Mouse (Mus musculus) splenic B cell, adult 2 months (primary cell): Measurements from ENCODE around the gene Dbh.

Experiments
- DNase-seq: peaks from one replicate; pipeline ENCODE4 v3.0.0-alpha.2; 2011; ENCODE audit warnings: low read depth, low spot score
- H3K27me3 ChIP-seq: 2 replicates; pipeline ENCODE4 v1.6.1; 2012; ENCODE audit warnings: mild to moderate bottlenecking, low read length, moderate library complexity, mixed read lengths; ENCODE audit not compliant: control insufficient read depth, poor library complexity, insufficient read depth, severe bottlenecking
- H3K36me3 ChIP-seq: 2 replicates; pipeline ENCODE4 v1.6.1; 2012; ENCODE audit warnings: mild to moderate bottlenecking, low read length, moderate library complexity, mixed read lengths; ENCODE audit not compliant: control insufficient read depth, poor library complexity, insufficient read depth, severe bottlenecking

Gene Dbh

DNA sequence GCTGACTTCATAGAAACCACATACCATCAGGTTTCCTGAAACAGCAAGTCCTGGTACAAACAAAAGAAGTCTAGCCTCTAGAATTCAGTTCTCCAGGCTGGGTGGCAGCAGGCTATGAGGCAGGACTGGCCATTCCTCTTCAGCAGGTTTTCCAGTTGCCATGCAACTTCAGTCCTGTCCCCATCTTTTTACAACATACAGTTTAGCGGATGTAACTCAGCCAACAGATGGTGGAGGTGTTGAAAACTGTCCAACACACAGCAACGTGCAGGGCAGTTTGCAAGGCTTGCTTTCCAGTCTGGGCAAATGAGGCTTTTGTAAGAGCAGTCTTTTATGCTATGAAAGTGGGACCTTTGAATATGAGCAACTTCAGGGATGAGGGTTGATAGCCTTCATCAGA is 20.1 kb upstream of the Dbh start:
- no peak for DNase-seq
- Histone ChIP-seq H3K36me3 (no peaks in the 10 kb centered on the region), H3K27me3 (no peaks in the 10 kb centered on the region)

DNA sequence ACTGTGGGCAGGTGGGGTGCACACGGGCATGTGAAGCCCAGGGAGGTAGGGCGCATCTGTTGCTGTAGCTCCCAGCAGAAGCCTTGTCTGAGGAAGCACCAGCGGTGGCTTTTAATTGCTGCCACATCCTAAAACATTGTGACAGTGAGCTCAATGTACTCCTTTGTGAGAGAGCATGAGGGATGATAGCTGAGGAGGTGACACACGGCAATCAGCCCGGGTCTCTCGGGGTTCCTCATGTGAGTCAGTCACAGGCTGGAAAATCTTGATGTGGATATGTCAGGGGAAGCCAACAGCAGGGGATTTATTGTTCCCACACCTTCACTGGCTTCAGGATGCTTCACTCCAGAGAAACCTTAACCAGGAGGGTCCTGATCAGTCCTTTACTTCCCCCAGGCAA is 18.2 kb upstream of the Dbh start:
- no peaks in the 10 kb centered on the region for H3K27me3 ChIP-seq
- no peaks in the 10 kb centered on the region for H3K36me3 ChIP-seq
- no peak for DNase-seq

DNA sequence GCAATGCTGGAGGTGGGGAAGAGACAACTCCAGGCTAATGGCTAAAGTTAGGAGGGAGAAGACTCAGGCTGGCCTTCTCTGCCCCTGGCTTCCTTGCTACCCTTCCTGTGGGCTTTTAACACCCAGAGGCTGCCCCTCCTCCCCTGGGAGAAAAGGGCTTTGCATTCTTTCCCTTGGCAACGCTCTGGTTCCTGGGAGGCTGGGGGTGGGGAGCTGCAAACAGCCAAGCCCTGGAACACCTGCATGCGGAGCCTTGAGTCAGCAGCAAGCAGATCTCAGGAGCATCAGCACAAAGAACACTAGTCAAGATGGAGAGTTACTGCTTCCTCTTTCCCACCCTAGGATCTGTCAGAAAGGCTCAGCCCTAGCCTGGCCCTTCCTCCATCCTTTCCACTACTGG is 15.6 kb upstream of the Dbh start:
- DNase-seq: no peak
- no peaks in the 10 kb centered on the region for H3K36me3 ChIP-seq
- H3K27me3 ChIP-seq: no peaks in the 10 kb centered on the region

DNA sequence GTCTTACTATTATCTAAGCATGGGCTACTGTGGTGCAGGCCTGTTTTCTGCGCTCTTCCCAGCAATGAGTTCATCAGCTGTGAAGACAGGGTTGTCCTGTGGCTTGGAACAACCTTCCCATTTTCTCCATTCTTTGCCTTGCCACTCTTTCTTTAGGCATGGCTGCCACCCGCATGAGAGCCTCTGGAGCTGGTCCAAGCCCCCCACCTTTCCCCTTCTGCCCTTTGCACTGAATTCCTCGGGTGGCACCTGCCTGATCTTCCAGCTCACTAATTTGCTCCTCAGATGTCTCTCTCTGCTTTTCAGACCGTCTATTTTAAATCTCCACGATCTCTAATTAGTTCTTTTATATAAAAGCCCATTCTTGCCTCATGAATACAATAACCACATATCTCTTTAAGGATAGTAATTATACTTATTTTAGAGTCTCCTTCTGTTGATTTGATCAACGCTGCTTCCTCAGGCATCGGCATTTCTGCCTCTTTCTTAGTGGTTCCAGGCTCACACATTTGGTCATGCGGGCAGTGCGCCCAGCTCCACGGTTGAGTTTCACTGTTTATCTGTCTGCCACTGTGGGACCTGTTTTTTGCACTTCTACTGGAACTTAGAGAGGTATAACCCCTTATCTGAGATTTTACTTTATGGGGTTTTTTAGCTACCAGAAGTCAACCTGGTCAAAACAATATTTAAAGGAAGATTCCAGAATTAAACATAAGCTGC is 10.4 kb upstream of the Dbh start:
- no peaks in the 10 kb centered on the region for H3K36me3 ChIP-seq
- no peaks in the 10 kb centered on the region for H3K27me3 ChIP-seq
- no peak for DNase-seq

DNA sequence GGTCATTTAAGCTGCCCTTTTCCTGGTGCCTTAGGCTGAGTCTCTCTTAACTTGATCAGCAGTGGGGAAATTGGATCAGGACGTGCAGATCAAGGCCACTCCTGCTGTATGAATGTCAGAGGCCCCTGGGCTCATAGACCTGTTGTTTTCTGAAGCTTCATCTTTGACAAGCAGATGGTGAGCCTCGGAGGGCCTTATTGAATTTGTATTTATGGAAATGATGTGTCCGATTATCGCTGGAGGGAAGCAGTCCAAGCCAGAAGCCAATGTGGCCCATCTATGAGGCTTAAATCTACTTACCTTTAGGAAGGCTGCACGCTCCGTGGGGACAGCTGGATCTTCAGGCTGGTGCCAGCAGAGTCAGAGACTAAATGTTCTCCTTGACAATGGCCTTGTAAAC is 8.4 kb upstream of the Dbh start:
- Histone ChIP-seq H3K27me3 (no peaks in the 10 kb centered on the region), H3K36me3 (no peaks in the 10 kb centered on the region)
- no peak for DNase-seq

DNA sequence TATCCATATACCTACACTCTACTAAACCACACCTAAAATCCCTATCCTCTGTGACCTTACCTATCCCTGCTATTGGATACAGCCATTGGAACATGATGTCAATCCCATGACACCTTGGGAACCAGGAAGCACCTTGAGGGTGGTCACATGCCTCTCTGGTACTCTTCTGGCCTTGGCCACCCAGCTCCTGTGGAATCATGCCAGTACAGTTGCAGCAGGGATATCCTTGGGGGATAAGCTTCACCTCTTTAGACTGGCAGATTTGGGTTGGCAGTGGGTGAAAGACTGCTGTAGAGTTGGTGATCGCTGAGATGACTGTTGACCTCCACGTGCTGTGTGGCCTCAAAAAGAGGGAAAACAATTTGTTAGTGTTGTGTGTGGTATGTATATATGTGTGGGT is 3.5 kb upstream of the Dbh start:
- H3K36me3 ChIP-seq: no peaks in the 10 kb centered on the region
- no peaks in the 10 kb centered on the region for H3K27me3 ChIP-seq
- no peak for DNase-seq

DNA sequence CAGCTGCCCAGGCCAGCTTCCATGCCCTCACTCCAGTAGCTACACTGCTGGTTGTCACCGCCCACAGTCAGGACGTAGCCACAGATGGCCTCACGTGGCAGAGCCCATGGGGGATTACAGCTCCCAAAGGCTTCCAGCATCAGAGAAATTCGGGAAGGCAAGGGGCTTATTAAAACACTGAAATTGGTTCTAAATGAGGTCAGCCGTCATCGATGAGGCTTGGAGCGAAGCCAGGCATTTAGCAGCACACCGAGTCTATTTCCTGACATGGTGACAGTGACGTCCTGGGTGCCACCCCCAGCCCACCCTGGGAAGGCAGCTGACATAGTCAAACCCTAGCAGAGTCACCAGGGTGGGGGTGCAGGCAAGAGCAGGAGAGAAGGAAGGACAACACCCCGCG is 2.4 kb upstream of the Dbh start:
- DNase-seq: no peak
- Histone ChIP-seq H3K36me3 (no peaks in the 10 kb centered on the region), H3K27me3 (no peaks in the 10 kb centered on the region)

DNA sequence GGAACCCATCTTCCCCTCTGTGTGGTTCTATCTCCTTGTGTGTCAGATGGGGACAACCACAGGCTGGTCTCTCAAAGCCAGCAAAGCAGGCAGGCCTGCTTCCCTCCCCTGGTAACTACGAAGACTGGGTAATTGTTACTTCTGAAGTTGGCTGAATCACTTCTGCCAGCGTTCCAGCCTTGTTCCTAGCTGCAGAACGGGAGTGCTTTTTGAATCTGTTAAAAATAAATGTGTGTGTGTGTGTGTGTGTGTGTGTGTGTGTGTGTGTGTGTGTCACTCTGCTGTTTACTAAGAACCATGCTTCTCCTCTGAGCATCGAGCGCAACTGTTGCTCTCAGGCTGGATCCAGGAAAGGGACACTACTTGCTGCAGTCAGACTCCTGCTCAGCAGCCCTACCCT is 1.2 kb upstream of the Dbh start:
- DNase-seq: no peak
- H3K27me3 ChIP-seq: no peaks in the 10 kb centered on the region
- H3K36me3 ChIP-seq: no peaks in the 10 kb centered on the region

DNA sequence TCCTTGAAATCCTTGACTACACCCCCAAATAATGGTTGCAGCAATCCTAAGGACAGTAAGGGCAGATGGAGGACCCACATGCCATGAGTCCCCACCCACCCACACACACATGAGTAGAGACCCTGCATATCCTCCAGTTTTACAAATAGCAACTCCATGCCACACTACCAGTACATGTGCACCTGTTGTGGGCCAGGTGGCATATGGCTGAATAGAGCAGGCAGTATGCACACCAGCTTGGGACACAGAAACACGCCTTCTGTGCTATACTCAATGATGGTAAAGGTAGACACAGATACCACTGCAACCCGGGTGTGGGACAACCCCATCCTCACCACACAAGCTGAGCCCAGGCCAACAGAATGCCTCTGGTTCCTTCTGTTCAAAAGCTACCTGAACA is 1.0 kb downstream of the Dbh start:
- Histone ChIP-seq H3K36me3 (no peaks in the 10 kb centered on the region), H3K27me3 (no peaks in the 10 kb centered on the region)
- no peak for DNase-seq

DNA sequence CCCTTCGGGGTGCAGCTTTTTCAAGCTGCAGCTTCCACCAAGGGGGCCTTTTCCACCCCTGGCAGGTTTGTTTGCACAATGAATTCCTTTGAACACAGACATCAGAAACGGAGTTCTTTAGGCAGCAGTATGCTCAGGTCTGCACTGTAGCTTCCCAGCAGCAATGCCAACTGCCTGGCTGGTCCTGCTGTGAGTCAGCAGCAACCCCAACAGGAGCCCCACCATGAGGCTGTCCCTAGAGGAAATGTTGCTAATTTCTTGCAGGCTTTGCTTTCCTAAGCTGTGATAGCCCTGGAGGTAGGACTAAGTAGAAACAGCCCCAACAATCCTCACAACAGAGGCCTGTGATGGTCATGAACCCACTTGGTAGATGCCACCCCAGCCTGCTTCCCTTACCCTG is 2.0 kb downstream of the Dbh start:
- DNase-seq: no peak
- H3K27me3 ChIP-seq: no peaks in the 10 kb centered on the region
- H3K36me3 ChIP-seq: no peaks in the 10 kb centered on the region

DNA sequence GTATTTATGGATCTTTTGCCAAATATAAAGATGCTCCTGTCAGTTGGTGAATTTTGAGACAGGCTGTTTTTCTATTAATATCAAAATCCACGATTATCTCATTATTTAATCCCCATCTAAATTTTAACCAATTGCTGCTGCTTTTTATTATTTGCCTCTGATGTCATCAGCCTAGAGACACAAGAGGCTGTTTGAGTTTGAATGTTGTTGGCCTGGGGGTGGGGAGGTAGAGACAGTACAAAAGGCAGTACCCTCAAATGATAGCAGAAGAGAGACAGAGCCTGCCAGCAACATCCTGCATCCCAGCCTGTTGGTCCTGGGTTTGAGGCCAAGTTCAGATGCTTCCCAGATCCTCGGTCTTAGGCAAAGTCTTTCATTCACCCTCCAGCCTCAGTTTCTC is 9.2 kb downstream of the Dbh start:
- Histone ChIP-seq H3K36me3 (no peaks in the 10 kb centered on the region), H3K27me3 (no peaks in the 10 kb centered on the region)
- no peak for DNase-seq

DNA sequence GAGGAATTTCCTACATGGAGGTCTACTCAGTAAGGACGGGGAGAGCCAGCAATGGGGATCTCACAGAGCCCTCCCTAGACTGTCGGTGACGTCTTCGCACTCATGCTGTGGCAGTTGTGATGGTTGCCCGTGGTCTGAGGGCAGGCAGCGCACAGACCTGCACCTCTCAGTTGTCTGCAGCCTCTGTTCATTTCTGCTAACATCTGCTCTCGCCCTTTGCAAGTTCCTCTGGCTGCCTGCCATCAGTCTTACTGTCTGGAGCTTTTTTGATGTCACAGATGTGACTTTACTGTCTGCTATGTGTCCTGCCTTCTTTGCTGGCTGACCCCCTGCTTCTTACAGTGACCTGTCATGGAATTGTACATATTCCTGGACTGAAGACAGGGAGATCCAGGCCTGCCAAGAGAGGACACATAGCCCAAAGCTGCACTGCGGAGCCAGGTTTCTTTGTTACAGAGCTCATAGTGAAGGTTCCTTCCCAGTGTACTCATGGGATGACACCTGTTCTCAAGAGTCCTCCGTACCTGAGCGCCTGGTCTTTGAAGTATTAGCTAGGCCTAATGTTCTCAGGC is 10.7 kb downstream of the Dbh start:
- no peaks in the 10 kb centered on the region for H3K27me3 ChIP-seq
- H3K36me3 ChIP-seq: no peaks in the 10 kb centered on the region
- no peak for DNase-seq

DNA sequence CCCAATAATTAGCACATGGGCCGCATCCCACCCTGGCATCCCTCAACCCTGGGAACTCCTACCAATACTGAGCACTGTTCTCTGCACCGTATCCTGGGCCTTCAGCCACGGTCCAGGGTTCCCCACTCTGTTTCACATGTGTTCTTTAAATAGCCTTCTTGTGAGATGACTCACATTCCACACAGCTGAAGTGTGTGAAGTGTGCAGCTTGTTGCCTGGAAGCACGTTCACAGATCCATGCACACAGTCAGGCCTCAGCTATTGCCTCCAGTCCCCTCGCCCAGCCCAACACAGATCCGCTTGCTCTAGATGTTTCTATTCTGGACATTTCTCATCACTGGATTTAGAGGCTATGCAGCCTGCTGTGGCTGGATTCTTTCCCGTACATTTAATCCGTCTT is 14.1 kb downstream of the Dbh start:
- DNase-seq: no peak
- no peaks in the 10 kb centered on the region for H3K27me3 ChIP-seq
- no peaks in the 10 kb centered on the region for H3K36me3 ChIP-seq

DNA sequence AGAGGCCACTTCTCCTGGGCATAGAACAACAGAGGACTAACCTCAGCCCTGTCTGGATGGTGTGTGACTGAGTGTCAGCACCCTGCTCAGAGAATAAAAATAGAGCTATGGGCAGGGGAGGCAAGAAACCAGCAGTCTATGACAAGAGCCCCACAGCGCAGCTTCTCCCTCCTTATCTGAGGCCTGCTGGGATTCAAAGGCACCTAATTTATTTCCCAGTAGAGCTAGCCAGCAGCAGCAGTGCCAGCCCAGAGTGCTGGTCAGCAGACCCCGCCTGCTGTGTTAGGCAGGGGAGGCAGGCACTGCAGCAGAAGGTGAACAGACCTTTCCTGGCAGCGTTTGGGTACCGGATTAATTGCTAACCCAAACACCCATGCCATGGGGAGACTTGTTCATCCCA is 16.9 kb downstream of the Dbh start:
- H3K27me3 ChIP-seq: no peaks in the 10 kb centered on the region

DNA sequence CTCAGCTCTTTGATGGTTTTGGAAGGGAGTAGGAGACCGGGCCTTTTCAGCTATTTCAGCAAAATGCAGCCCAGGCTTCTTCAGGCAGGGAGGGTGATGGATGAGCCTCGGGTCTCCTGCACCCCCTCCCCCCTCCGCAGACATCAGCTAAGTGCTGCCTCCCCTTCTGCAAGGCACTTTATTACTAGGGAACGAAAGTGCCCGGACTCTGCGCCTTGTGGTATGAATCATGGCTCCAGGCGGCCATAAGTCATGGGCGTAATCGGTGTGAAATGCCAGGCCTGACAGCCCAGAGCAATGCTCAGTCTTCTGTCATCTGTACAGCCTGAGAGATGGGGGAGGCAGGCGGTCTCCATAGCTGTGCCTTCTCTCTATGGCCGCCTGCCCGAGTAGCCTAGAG is 18.7 kb downstream of the Dbh start:
- Histone ChIP-seq H3K36me3 (no peaks in the 10 kb centered on the region), H3K27me3 (no peaks in the 10 kb centered on the region)

More for the DNA sequence above, 16.9 kb downstream of the Dbh start:
- H3K36me3 ChIP-seq: no peaks in the 10 kb centered on the region
- no peak for DNase-seq

DNA sequence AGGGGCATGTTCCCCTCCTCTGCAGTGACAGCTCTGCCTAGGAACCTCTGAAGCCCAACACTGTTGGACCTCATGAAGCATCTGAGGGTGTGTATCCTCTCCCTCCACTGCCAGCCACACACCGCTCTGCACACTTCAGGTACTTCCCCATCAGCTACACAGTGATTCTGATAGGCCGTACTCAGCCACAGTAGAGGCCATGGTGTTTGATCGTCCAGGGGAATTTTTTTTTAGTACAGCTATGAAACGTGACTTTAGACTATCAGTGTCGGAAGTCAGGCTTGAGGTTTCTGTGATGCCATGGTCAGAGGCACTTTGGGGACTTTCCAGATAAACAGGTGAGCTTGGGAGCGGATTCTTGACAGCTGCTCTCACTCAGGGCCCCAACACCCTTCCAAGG is 22.5 kb downstream of the Dbh start:
- Histone ChIP-seq H3K27me3 (no peaks in the 10 kb centered on the region), H3K36me3 (no peaks in the 10 kb centered on the region)
- DNase-seq: peak; percentile 67

More for the DNA sequence above, 18.7 kb downstream of the Dbh start:
- DNase-seq: no peak
